Mouse (Mus musculus): ENCODE results near the gene Rflnb.

Rflnb gene

DNA sequence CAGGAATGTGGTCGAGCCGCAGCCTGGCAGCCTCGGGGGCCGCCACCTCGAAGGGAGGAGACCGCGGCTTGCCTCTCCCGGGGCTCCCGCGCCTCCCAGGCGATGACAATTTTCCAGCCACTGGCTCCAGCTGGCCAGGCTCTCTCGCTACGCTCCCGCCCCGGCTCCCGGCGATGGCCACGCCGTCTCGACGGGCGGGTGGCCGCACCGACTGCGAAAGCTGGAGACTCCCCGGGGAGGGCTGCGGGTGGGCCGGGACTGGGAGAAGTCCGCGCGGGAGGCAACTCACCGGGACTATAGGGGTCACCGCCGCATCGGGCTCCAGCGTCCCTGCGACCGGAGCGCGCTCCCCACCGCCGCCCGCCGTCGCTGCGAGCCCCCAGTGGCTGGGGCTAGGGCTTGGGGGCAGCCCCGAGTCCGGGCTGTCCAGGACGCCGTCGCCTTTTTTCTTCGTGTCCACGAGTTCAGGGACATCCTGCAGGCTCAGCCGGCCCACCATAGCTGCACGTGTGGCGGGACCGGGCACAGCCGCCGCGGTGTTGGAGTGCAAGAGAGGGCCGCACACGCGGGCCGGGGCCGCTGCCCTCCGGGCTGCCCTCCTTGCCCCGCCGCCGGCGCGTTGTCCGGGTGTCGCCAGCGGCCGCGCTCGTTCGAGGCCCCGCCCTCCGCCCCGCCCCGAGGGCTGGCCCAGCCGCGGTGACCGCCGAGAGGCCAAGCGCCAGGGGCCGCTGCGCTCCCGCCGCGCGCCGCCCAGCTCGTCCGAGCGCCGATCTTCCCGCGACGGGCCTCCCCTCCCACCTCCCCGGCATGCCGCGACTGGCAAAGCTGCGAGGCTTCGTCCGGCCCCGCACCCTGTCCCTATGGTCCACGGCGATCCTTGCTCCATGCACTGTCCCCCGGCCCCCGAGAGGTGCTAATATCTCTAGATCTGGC, at the start of gene Rflnb:
TSS of gene Rflnb (minus strand) at position 644 of the 933 bp plus-strand sequence.
- DNase-seq, result peak; percentile 83

DNA sequence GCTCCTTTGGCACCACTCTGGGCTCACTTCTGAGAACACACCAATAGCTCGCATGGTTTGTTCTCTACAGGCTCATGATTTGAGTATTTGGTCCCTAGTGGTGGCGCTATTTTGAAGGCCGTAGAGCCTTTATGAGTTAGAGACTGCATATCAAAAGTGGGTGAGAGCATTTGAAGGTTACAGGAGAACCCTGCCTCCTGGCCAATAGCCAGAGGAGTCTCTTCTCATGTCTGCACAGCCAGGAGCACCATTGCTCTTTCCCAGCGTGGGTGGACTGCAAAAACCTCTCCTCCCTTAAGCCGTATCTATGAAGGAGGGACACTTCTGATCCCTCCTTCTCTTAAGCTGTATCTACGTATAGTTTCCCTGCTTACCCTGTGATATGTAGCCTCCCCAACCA, 49.8 kb upstream of the Rflnb start:
- DNase-seq, result no peak

DNA sequence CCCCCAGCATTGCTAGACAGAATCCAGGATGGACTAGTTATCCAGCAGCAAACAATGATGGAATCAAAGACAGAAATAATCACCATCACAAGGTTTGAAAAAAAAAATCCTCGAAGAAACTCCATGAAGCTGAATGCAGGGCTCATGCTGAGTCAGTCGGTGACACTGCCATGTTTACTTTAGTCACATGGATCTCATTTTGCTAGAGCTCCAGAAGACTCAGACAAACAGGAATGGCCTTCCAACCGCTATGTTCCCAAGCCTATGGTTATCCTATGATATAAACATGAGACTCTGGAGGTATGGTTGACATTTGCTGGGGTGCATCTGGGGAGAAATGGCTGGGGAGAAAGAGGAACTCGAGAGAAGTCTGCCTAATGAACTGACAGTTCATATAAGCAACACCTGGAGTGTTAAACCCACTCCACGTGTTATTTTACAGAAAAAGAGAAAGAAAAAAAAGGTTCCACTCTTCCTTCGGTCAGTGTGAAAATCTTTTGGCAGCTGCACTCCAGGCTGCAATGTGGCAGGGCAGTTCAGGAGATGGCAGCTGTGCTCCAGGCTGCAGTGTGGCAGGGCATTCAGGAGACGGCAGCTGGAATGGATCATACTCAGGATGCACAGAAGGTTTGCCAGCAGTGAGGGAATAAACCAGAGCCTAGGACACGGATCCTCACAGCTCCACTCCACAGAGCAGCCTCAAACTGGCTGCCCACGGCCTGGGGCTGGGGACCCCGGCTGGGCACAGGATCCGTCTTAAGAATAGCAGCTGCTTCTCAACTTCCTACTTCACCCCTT, 46.9 kb upstream of the Rflnb start:
- no peak for DNase-seq

DNA sequence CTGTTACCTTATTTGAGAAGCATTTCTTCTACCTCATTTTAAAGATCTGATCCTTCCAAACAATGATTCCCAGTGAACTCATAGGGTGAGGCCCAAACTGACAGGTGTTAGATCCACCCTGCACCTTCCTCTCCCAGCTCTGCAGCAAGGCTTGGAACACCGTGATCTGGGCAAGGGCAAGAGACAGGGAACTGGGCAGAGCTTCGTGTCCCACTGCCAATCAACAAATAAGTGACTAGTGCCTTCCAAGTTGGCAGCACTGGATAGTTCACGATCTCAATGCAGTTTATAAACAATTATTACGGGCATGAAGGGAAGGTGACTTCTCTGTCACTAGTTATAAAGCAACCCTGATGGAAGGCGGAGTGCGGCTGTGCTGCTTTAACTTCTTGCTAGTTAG, 42.2 kb upstream of the Rflnb start:
- DNase-seq, result no peak

DNA sequence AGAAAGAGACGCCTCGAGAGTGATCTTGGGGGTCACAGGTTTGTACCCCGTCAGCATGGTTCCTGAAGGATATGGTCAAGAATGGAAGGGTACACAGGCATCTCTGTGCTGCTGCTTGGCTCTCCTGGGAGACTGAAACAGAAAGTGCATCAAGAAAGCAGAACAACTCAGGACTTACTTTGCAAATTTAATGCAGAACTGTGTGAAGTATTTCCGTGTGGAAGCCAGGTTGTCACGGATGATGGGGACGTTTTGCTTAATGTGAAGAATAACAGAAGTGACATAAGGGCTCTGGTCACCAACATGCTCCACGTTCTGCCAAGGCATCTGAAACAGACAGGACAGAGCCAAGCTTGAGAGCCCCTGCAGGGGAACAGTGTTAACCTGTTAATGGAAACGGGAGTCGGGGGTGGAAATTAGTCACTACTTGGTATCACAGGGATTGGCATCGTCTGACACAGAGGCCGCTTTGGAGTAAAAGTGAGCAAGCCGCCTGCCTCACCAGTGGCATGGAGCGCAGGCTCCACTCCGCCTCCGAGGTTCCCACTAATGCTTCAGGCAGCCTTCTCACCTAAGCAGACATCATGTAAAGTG, 39.1 kb upstream of the Rflnb start:
- DNase-seq, result peak; percentile 41

DNA sequence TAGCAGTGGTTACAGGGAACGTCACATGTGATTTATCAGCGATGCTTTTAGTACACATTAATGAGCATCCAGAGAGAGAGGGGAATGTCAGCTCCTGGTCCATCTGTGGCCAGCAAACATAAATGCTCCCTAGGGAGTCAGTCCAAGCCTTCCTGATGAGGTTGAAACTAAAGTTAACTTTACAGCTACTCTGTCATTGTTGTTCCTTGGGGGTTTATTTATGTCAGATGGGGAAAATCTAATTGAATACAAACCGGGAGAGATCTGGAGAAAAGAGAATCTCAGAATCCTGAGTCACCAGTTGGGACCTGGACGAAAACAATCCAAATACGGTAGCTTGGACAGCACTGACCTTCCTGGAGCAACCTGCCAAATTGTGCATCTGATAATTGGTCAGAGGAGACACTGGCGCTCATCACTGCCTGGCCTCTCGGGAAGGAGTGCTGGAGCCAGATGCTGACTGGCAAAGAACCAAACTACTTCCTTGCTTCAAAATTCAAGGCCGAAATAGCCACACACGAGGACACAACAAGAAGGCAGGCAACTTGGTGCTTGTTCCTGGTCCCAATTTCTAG, 38.0 kb upstream of the Rflnb start:
- peak; percentile 58 for DNase-seq

DNA sequence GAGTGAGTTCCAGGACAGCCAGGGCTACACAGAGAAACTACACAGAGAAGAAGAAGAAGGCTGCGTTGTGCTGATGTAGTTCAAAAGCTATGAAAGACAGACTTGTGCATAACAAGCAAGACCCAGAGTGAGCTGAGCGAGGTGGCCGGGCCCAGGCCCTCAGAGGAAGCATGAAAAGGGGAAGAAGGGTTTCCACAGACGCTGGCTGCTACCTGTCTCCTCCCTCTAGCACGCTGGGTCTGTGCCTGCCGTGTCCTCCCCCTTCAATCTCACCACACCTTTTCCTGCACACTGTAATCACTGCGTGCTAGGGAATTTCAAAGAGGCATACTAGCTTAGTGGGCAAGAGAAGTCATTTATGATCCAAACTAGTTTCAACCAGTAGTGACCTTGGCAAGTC, 36.8 kb upstream of the Rflnb start:
- DNase-seq, result no peak

DNA sequence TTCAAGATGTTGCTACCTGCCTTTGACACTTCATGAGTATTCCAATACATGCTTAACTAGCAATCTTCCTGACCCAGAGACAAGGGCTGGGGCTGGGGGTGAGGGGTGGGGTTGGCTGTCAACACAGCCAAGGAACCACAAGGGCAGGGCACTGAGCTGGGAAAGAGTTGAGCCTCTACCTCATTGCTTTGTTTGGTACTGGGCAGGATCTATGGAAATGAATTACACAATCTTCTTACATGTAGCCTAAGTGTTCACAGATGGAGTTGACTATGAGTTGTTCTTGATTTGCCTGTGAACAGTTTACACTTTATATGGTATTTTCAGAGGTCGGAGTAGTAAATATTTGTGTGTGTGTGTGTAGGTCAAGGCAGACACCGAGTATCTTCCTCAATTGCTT, 33.3 kb upstream of the Rflnb start:
- no peak for DNase-seq

DNA sequence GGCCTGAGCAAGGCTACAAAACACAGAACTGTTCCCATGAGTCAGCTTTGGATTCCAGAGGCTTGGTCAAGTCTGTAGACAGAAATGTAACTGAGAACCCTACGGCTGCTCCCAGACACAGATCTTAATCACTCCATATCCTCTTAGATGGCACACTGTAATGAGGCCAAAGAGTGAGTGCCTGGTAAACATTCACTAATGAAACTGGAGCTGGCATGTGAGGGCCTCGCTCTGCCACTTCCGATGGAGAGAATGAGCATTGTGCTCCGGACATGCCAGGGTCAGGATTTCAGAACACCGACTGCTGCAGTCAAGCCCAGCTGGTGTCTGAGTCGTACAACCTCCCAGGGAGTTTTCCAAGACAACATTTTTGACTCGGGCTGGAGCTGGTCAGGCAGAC, 32.4 kb upstream of the Rflnb start:
- no peak for DNase-seq

DNA sequence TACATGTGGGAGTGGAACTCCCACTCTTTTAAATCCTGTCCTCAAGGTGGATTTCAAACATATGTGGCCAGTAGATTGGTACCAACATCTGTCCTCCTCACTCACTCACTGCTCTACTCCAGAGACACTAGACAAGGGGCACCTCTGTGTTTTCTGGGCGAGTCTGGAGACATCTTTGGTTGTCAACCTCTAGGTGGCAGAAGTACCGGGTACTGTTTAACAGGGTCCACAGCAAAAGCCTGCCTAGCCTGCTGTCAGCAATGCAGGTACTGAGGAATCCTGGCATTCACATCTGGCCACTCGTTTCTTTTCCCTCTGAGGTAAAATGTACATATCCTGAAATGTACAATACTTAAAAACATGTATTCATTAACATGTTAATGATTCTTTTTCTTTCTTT, 28.9 kb upstream of the Rflnb start:
- DNase-seq, result no peak

DNA sequence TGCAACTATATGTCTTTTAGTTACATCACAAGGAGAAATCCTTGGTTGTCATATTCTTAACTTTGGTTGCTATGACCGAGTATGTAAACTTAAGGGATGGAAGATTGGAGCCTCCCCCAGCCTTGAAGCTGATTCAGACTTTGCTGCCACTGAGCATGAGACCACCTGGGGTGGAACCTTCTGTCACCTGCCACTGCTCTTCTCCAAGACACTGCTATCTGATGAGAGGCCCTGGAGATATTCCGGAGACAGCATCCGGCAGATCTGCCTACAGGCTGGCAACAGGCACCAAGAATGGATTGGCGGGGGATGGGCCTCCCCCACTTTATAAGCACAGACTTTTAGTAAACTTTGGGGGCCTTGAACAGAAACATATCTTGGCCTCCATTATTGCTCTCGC, 24.9 kb upstream of the Rflnb start:
- peak; percentile 76 for DNase-seq

DNA sequence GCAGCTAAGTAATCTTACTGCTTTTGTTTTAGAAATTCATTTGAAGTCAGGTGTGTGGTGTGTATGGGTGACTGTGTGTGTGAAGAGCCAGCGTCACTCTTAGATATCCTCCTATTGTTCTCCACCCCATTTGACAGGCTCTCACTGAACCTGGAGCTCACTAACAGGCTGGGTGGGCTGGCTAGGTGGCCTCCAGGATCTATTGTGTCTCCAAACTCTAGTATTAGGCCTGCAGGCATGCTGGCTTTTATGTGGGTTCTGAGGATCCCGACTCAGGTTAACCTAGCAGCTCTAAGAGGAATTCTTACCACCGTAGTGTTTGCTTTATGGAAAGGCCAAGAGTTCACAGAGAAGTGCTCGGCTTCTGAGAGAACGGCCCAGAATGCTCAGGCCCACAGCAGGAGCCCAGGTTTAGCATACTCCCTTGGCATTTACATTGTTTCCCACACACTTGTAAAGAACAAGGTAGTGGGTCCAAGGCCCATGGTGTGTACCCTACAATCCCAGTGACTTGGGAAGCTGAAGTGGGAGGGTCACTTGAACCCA, 23.5 kb upstream of the Rflnb start:
- no peak for DNase-seq

DNA sequence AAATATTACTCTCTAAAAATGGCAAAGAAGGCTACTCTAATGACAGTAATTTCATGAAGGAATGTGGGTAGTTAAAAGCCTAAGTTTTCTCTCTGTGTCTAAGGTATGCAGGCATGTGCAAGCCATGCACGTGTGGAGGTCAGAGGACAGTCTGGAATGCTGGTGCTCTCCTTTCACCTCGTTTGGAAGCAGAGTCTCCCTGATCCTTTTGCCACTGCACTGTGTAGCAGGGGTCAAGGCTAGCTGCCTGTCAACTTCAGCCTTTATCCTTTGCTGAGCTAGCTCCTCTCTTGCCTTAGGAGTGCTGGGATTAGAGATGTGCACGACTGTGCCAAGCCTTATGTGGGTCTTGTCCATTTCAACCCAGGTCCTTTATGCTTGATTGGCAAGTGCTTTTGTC, 22.9 kb upstream of the Rflnb start:
- DNase-seq, result no peak

DNA sequence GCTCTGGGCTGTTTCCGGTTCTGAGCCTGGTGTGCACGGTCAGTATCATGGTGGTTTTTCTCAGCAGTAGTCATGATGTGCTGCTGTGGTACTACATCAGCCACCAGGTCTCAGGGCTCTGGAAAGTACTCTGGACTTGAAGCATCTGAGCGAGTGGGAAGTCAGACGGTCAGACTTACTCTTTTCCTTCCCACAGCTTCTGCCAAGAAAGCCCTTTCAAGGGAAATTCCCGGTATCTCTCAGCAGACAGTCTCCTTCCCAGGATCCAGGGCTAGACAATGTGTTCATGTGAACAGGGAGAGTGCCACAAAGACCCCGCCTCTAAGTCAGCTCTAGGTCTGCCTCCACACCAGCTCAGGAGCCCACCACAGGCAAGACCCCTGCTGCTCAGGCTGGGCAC, 17.8 kb upstream of the Rflnb start:
- no peak for DNase-seq

DNA sequence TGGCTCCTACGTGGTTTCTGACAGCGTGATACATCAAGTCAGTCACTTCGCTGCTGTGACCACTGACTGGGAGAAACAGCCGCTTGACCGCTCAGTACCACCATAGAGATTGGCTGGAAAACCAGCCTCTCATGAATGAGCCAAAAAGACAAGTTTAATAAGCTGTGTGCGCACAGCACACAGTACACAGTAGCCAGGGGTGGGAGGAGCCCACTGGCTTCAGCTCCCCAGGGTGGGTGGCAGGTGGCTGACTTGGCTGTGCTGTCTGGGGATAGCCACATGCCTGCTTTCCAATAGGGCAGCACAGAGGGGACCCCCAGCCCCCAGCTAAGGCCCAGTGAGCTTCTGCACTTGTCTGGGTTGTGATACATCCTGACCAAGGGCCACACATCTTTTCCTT, 16.9 kb upstream of the Rflnb start:
- no peak for DNase-seq

DNA sequence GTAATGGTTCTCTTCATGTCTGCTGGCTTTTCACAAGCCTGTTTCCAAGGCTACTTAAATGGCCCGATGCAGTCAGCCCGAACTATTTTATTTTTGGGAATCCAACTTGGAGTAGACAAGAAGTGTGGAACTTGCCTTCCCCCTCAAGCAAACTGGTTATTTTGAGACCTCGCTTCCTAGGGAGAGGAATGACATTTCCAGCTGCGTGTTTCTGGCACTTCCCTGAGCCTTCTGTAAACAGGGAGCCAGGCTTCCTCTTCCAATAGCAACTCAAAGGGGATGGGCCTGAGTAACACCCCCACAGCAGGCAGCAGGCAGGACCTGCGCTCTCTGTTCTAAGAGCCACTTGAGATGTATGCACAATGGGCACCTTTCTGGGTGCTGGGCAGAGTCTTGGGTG, 15.3 kb upstream of the Rflnb start:
- no peak for DNase-seq

DNA sequence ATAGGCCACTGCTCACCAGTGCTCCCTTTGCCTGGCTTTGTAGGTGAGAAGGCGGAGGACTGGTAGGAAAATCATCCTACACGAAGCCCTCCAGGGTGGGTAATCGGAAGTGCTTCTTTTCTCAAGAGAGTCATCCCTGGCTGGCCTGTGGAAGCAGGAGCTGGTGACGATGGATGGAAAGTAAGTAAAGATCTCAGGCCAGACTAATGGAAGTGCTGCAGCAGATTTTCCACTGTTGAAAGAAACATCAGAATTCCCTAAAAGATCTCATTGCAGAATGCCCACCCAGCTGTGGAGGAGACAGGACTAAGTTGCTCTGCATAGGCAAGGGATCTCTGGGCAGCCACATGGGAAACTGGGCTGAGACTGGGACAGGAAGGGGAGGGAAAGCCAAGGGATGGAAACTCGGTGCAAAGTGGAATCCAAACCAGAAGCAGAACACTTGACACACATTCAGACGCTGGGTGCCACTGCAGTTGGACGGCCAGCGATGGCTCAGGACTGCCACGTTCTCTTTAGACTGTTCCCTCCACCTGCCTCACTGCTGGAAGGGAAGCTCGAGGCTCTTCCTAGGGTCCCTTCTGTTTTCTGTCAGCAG, 14.6 kb upstream of the Rflnb start:
- DNase-seq, result no peak

DNA sequence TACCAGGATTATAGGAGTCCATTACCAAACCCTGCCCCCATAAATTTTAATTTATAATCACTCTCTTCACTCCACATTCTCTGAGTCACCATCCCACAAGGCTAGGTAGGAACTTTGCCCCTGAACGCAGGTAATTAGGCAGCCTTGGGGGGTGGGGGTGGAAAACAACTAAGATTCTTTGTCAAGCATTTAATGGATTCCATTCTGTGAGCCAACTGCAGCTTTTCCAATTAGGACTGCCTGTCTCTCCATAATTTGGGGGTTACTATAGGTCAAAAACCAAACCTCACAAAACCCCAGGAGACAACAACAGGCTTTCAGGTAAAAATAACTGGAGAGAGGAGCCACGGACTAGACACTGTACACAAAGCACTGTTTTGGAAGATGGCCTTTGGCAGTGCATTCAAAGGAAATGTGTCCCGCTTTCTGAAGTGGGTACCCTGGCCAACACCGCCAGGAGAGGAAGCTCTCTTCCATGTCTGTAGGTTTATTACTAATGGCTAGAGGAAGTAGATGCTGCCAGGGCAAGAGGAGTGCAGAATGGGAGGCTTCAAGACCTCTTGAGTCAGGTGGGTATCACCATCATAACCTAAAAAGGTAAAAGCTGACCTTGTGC, 13.3 kb upstream of the Rflnb start:
- DNase-seq, result no peak

DNA sequence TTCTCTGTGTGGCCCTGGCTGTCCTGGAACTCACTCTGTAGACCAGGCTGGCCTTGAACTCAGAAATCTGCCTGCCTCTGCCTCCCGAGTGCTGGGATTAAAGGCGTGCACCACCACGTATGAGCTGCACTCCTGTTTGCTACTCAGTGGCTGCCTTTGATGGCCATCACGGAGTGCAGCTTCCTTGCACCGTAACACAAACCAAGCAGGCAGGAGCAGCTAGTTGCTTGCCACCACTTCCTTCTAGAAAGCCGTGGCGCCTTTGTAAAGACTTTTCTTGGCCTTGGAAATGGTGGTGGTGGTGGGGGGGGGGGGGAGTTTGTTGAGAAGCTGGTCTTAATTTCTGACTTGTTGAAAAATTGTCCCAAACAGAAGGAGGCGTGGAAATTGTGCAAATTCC, 12.5 kb upstream of the Rflnb start:
- no peak for DNase-seq

DNA sequence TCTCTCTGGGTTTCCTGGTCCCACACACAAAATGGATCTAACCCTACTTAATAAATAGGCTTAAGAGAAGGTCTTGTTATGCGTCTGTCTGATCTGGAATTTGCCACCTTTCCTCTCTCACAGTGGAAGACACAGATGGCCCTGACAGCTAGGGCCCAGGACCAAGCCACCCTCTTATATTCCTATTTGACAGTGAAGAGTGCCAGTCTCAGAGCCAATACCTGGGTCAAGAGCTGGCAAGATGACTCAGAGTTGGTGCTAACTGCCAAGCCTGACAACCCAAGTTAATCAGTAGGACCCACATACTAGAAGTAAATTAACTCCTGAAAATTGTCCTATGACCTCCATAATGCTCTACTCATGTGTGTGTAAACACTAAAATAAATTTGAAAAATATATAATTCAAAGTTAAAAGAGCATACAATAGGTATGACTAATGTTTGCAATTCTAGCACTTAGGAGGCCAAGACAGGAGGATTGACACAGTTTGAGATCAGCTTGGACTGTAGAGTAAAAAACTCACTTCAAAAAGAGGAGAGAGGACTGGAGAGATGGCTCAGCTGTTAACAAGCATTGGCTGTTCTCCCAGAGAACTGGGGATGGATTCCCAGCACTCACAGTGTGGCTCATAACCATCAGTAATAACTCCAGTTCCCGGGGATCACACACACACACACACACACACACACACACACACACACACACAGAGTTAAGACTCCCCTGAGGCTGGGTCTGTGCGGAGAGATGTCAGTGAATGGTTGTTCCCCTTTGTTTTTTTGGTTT, 11.9 kb upstream of the Rflnb start:
- DNase-seq, result peak; percentile 71

DNA sequence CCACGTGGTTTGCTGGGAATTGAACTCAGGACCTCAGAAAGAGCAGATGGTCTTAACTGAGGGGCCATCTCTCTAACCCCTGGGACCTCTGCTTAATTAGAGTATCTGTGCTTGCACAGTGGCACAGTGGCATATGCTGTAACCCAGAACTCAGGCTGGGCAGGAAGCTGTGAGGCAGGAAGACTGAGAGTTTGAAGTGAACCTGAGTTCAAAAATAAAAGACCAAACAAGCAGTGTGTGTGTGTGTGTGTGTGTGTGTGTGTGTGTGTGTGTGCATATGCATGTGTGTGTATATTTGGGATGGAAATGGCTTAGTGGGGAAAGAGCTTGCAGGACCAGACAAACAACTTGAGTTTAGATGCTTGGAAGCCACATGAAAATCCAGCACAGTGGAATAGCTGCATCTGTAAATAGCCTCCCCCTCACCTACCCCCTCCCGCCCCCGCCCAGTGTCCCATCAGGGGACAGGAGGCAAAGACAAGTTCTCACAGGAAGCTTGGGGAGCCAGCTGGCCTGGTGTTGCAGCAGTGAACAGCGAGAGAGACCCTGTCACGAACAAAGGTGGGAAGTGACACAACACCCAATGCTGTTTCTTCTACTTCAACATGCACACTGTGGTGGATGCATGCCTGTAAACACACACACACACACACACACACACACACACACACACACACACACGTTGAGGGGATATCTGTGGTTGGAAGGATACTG, 10.2 kb upstream of the Rflnb start:
- DNase-seq, result no peak
